Mouse (Mus musculus) T-cell, adult 2 months (primary cell): ENCODE results near the gene Il18r1.
A peak's percentile ranks its signal among the peaks of the same experiment; 100 is the strongest.

Source experiments
- DNase-seq: peaks from one replicate; pipeline ENCODE4 v3.0.0; 2022; ENCODE audit warnings: low spot score

The Il18r1 gene

GRCm38 (mm10) chr1:40465477-40466430 lies at the start of gene Il18r1:
Il18r1 (plus strand) TSS chr1:40465552.
- peak; percentile 84 for DNase-seq

- no peak for DNase-seq
Observed at GRCm38 (mm10) chr1:40417034-40417433, 48.3 kb upstream of the Il18r1 start.

GRCm38 (mm10) chr1:40418512-40418911 lies 46.8 kb upstream of the Il18r1 start:
- DNase-seq = no peak

GRCm38 (mm10) chr1:40423892-40424291 lies 41.5 kb upstream of the Il18r1 start:
- no peak for DNase-seq

GRCm38 (mm10) chr1:40427270-40427669 lies 38.1 kb upstream of the Il18r1 start:
- DNase-seq = no peak

- no peak for DNase-seq
Observed at GRCm38 (mm10) chr1:40427901-40428300, 37.5 kb upstream of the Il18r1 start.

- DNase-seq = no peak
Observed at GRCm38 (mm10) chr1:40428910-40429675, 36.3 kb upstream of the Il18r1 start, which contains the start of gene Il1rl1. Il1rl1 (plus strand) TSS chr1:40429570.

- no peak for DNase-seq
Observed at GRCm38 (mm10) chr1:40430143-40430834, 35.1 kb upstream of the Il18r1 start.

GRCm38 (mm10) chr1:40432169-40432568 lies 33.2 kb upstream of the Il18r1 start:
- DNase-seq = no peak

GRCm38 (mm10) chr1:40435936-40436335 lies 29.4 kb upstream of the Il18r1 start:
- DNase-seq = no peak

- no peak for DNase-seq
Observed at GRCm38 (mm10) chr1:40437340-40437739, 28.0 kb upstream of the Il18r1 start.

- DNase-seq = no peak
Observed at GRCm38 (mm10) chr1:40439504-40439903, 25.8 kb upstream of the Il18r1 start.

GRCm38 (mm10) chr1:40444800-40445199 lies 20.6 kb upstream of the Il18r1 start:
- DNase-seq = no peak

GRCm38 (mm10) chr1:40467306-40467705 lies 2.0 kb downstream of the Il18r1 start:
- DNase-seq = no peak

GRCm38 (mm10) chr1:40468805-40469204 lies 3.5 kb downstream of the Il18r1 start:
- DNase-seq = no peak

GRCm38 (mm10) chr1:40469900-40470299 lies 4.5 kb downstream of the Il18r1 start:
- peak; percentile 71 for DNase-seq

- DNase-seq = no peak
Observed at GRCm38 (mm10) chr1:40472401-40472800, 7.0 kb downstream of the Il18r1 start.

- peak; percentile 66 for DNase-seq
Observed at GRCm38 (mm10) chr1:40473640-40474039, 8.3 kb downstream of the Il18r1 start.

GRCm38 (mm10) chr1:40474336-40474735 lies 9.0 kb downstream of the Il18r1 start:
- no peak for DNase-seq

- peak; percentile 80 for DNase-seq
Observed at GRCm38 (mm10) chr1:40475697-40476096, 10.3 kb downstream of the Il18r1 start.

GRCm38 (mm10) chr1:40476756-40477155 lies 11.4 kb downstream of the Il18r1 start:
- peak; percentile 54 for DNase-seq

GRCm38 (mm10) chr1:40479505-40479923 lies 14.2 kb downstream of the Il18r1 start:
- peak; percentile 82 for DNase-seq
